Comparison of ENCODE assay signal across 12 mouse cellular contexts in the genomic region with DNA sequence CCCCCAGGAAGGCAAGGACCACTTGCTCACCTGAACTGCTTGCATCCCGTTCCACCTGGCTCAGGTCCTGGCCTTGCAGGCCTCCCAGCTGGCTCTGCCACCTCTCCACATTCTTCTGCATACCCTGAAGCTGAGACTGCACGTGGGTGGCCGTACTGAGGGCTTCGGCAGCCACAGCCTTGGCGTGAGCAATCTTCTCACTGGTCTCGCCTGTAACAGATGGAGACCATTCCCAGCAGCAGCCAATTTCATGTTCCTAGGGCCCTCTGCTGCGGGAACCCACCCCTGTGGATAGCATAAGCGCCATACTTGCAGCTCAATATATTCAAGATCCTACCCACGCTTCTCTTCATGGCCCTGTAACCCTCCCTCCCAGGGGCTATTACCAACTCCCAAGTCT.
"Had no signal": no experiment of that assay in that cellular context is flagged by ENCODE, and none has a peak within 500 bp of the region (broad histone marks: within the 10 kb centered on the region; RNA-seq: fewer than 3 reads in every experiment).

No protein-coding gene starts in this region.

- DNase-seq: left cerebral cortex, postnatal 4 days; liver; liver, embryonic 13.5 days; liver, postnatal 0 days; lung, adult 18-20 months; lung, adult 2 months; lung, embryonic 14.5 days; lung, postnatal 10 days; lung, postnatal 14 days; lung, postnatal 36 days; lung, postnatal 4 days; midbrain, embryonic 14.5 days had no signal
